Mouse (Mus musculus) MEL (cell line): Measurements from ENCODE around the gene Kcnj9. TPM values are rescaled to one million over a fixed set of nuclear protein-coding genes. Genes with fewer than 3 reads are reported as not detected.

Source experiments
- DNase-seq: peaks from one replicate; pipeline ENCODE4 v3.0.0; 2011; ENCODE audit warnings: low read depth, low spot score
- H3K27ac ChIP-seq: 2 replicates; pipeline ENCODE4 v1.5.1; 2012; ENCODE audit warnings: low read depth, mild to moderate bottlenecking, control low read depth, low read length, moderate library complexity; ENCODE audit not compliant: control insufficient read depth
- H3K27me3 ChIP-seq, 2 experiments: fragments of 150-350 bp in 1 of 2; sonication (generic) in 1 of 2; 2 replicates each; pipeline ENCODE4 v1.6.1; 2012; ENCODE audit warnings: low read length in 2 of 2, mild to moderate bottlenecking in 2 of 2, improper control_type of control experiment in 1 of 2, moderate library complexity in 1 of 2; ENCODE audit not compliant: insufficient read depth in 2 of 2, control insufficient read depth in 1 of 2
- H3K36me3 ChIP-seq, 2 experiments: 2 replicates each; pipeline ENCODE4 v1.6.1; 2012 to 2014; ENCODE audit warnings: low read length in 2 of 2, improper control_type of control experiment in 1 of 2, inconsistent platforms in 1 of 2, mild to moderate bottlenecking in 1 of 2; ENCODE audit not compliant: insufficient read depth in 2 of 2, control insufficient read depth in 1 of 2
- H3K4me1 ChIP-seq, 2 experiments: fragments of 150-350 bp in 1 of 2; sonication (generic) in 1 of 2; 2 replicates each; pipeline ENCODE4 v1.6.1; 2012; ENCODE audit warnings: low read length in 2 of 2, improper control_type of control experiment in 1 of 2, mild to moderate bottlenecking in 1 of 2; ENCODE audit not compliant: insufficient read depth in 2 of 2, control insufficient read depth in 1 of 2
- H3K4me3 ChIP-seq, 2 experiments: fragments of 150-350 bp in 1 of 2; sonication (generic) in 1 of 2; 2 replicates each; pipeline ENCODE4 v1.5.1; 2012; ENCODE audit warnings: low read depth in 2 of 2, low read length in 2 of 2, mild to moderate bottlenecking in 2 of 2, moderate library complexity in 2 of 2, control low read depth in 1 of 2, improper control_type of control experiment in 1 of 2; ENCODE audit not compliant: control insufficient read depth in 1 of 2, insufficient read depth in 1 of 2
- H3K79me2 ChIP-seq: 2 replicates; pipeline ENCODE4 v1.6.1; 2012; ENCODE audit warnings: mild to moderate bottlenecking, low read length, moderate library complexity; ENCODE audit not compliant: control insufficient read depth, poor library complexity, insufficient read depth
- H3K9ac ChIP-seq: 2 replicates; pipeline ENCODE4 v1.6.1; 2012; ENCODE audit warnings: low read depth, mild to moderate bottlenecking, control low read depth, low read length, moderate library complexity; ENCODE audit not compliant: control insufficient read depth, poor library complexity, severe bottlenecking
- H3K9me3 ChIP-seq: fragments of 150-350 bp; sonication (generic); replicated peaks from 2 replicates; pipeline ENCODE4 v1.6.1; 2012; ENCODE audit warnings: mild to moderate bottlenecking, low read length, improper control_type of control experiment, moderate library complexity; ENCODE audit not compliant: insufficient read depth
- BHLHE40 ChIP-seq: IDR thresholded peaks from 2 replicates; pipeline ENCODE4 v1.6.1; 2012; ENCODE audit warnings: low read depth, mild to moderate bottlenecking, inconsistent platforms, low read length, improper control_type of control experiment, borderline replicate concordance
- CHD1 ChIP-seq: IDR thresholded peaks from 2 replicates; pipeline ENCODE4 v1.6.1; 2012; ENCODE audit warnings: low read depth, mild to moderate bottlenecking, inconsistent platforms, low read length, improper control_type of control experiment
- GABPA ChIP-seq: IDR thresholded peaks from 2 replicates; pipeline ENCODE4 v1.6.1; 2012; ENCODE audit warnings: low read depth, mild to moderate bottlenecking, inconsistent platforms, low read length, improper control_type of control experiment, moderate library complexity
- KAT2A ChIP-seq: conservative IDR thresholded peaks from 2 replicates; pipeline ENCODE4 v1.6.1; 2012; ENCODE audit warnings: low read depth, low read length, improper control_type of control experiment, inconsistent platforms
- MAX ChIP-seq: IDR thresholded peaks from 2 replicates; pipeline ENCODE4 v1.6.1; 2011; ENCODE audit warnings: low read length, improper control_type of control experiment
- MEF2A ChIP-seq: IDR thresholded peaks from 2 replicates; pipeline ENCODE4 v1.6.1; 2014; ENCODE audit warnings: low read depth, mild to moderate bottlenecking, inconsistent platforms, low read length, improper control_type of control experiment; ENCODE audit not compliant: poor library complexity, insufficient replicate concordance, severe bottlenecking; ENCODE audit errors: extremely low read depth
- MXI1 ChIP-seq: IDR thresholded peaks from 2 replicates; pipeline ENCODE4 v1.6.1; 2011; ENCODE audit warnings: mild to moderate bottlenecking, low read depth, low read length, improper control_type of control experiment
- MYB ChIP-seq: IDR thresholded peaks from 2 replicates; pipeline ENCODE4 v1.6.1; 2011; ENCODE audit warnings: mild to moderate bottlenecking, low read depth, low read length, improper control_type of control experiment
- NELFE ChIP-seq: IDR thresholded peaks from 2 replicates; pipeline ENCODE4 v1.6.1; 2011; ENCODE audit warnings: low read depth, low read length, improper control_type of control experiment
- NRF1 ChIP-seq: IDR thresholded peaks from 2 replicates; pipeline ENCODE4 v1.6.1; 2014; ENCODE audit warnings: low read depth, mild to moderate bottlenecking, inconsistent platforms, low read length, improper control_type of control experiment, moderate library complexity; ENCODE audit not compliant: poor library complexity, insufficient read depth, severe bottlenecking
- POLR2AphosphoS2 ChIP-seq: IDR thresholded peaks from 2 replicates; pipeline ENCODE4 v1.6.1; 2011; ENCODE audit warnings: low read length, improper control_type of control experiment
- POLR2AphosphoS5 ChIP-seq: IDR thresholded peaks from 2 replicates; pipeline ENCODE4 v1.6.1; 2012; ENCODE audit warnings: low read depth, borderline replicate concordance, mild to moderate bottlenecking, inconsistent platforms, low read length, moderate library complexity, mixed read lengths
- RAD21 ChIP-seq: IDR thresholded peaks from 2 replicates; pipeline ENCODE4 v1.6.1; 2011; ENCODE audit warnings: mild to moderate bottlenecking, low read depth, low read length, improper control_type of control experiment
- TAL1 ChIP-seq: IDR thresholded peaks from 2 replicates; pipeline ENCODE4 v1.6.1; 2012; ENCODE audit warnings: mild to moderate bottlenecking, inconsistent platforms, low read length, moderate library complexity, mixed read lengths
- TBP ChIP-seq: IDR thresholded peaks from 2 replicates; pipeline ENCODE4 v1.8.0; 2011; ENCODE audit warnings: low read depth, low read length, improper control_type of control experiment
- TCF12 ChIP-seq: IDR thresholded peaks from 2 replicates; pipeline ENCODE4 v1.6.1; 2014; ENCODE audit warnings: low read depth, mild to moderate bottlenecking, inconsistent platforms, low read length, improper control_type of control experiment, moderate library complexity
- UBTF ChIP-seq: IDR thresholded peaks from 2 replicates; pipeline ENCODE4 v1.6.1; 2012; ENCODE audit warnings: low read depth, mild to moderate bottlenecking, inconsistent platforms, low read length, improper control_type of control experiment, moderate library complexity, borderline replicate concordance; ENCODE audit not compliant: insufficient read depth
- ZC3H11A ChIP-seq: IDR thresholded peaks from 2 replicates; pipeline ENCODE4 v1.6.1; 2012; ENCODE audit warnings: low read depth, mild to moderate bottlenecking, inconsistent platforms, low read length, improper control_type of control experiment
- ZMIZ1 ChIP-seq: IDR thresholded peaks from 2 replicates; pipeline ENCODE4 v1.6.1; 2012; ENCODE audit warnings: low read depth, mild to moderate bottlenecking, inconsistent platforms, low read length, improper control_type of control experiment, moderate library complexity
- polyA plus RNA-seq, 2 experiments: library from polyadenylated mRNA; stranded (reverse) in 1 of 2; unstranded in 1 of 2; fragments of >175 nt in 1 of 2; fragments of >200 nt in 1 of 2; gene quantifications; 2 replicates each; pipeline versions ENCODE4 v1.2.1 to v1.2.4; 2012; ENCODE audit warnings: low replicate concordance in 2 of 2, low read depth in 1 of 2; ENCODE audit not compliant: insufficient read length in 2 of 2, insufficient read depth in 1 of 2, missing spikeins in 1 of 2
- total RNA-seq: library from RNA; depleted of rRNA; stranded (reverse); fragments of 300-350 nt; gene quantifications from 2 replicates; pipeline ENCODE4 v1.2.3, GENCODE M21; 2012

Gene Kcnj9
- total and polyA plus RNA-seq, 3 experiments: 0.08 TPM; not detected in 2

- no peak overlapping the region for H3K4me3 ChIP-seq
- H3K36me3 ChIP-seq: no peaks in the 10 kb centered on the region
- no peaks in the 10 kb centered on the region for H3K79me2 ChIP-seq
- peaks cover 3 to 9% of the 10 kb centered on the region in 2 experiments for H3K27me3 ChIP-seq
- H3K27ac ChIP-seq: no peak overlapping the region
- TF ChIP-seq KAT2A (no peak), MAX (no peak)
- no peaks in the 10 kb centered on the region for H3K9me3 ChIP-seq
- no peak for DNase-seq
- no peak overlapping the region for H3K9ac ChIP-seq
- H3K4me1 ChIP-seq: no peaks in the 10 kb centered on the region
Observed at GRCm38 (mm10) chr1:172349504-172349903, 20.4 kb upstream of the Kcnj9 start.

DNA sequence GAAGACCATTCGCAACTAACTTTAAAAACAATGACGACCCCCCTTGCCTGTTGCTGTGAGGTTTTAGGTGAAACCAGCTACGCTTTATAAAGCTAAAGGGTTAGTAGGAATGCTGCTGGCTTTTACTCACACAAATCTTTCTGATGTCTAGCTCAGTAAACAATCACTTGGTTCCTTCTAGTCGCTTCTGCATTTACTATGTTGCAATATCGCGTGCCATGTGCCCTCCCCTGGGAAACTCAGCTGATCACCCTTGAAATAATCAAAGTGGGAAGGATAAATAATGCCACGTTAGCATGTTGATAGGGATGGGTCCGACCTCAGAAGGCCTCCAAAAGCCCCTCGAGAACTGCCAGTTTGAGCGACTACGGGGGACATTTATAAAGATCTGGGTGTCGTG, 18.3 kb upstream of the Kcnj9 start:
- H3K27ac ChIP-seq: no peak overlapping the region
- TF ChIP-seq BHLHE40 (no peak), KAT2A (no peak), POLR2AphosphoS2 (no peak), TBP (no peak), MEF2A (no peak), UBTF (no peak), ZMIZ1 (no peak), MXI1 (no peak), GABPA (no peak), TAL1 (no peak), RAD21 (no peak), TCF12 (no peak), NRF1 (no peak), CHD1 (no peak), POLR2AphosphoS5 (no peak), NELFE (no peak), MYB (no peak), ZC3H11A (no peak)
- TF ChIP-seq, all 39 proteins: peak for 0
- H3K36me3 ChIP-seq: no peaks in the 10 kb centered on the region
- DNase-seq: no peak
- H3K4me3 ChIP-seq: no peak overlapping the region
- H3K79me2 ChIP-seq: no peaks in the 10 kb centered on the region
- peaks cover 0 to 4% of the 10 kb centered on the region in 2 experiments for H3K27me3 ChIP-seq
- no peaks in the 10 kb centered on the region for H3K9me3 ChIP-seq
- no peaks in the 10 kb centered on the region for H3K4me1 ChIP-seq
- H3K9ac ChIP-seq: no peak overlapping the region
